Mouse (Mus musculus): ENCODE measurements at regions not wholly inside any gene's neighbourhood (a gene's known extent, or its start where the extent isn't known, plus 50 kb on each side); places are given as distances from the start of the nearest gene placed in this dataset.

DNA sequence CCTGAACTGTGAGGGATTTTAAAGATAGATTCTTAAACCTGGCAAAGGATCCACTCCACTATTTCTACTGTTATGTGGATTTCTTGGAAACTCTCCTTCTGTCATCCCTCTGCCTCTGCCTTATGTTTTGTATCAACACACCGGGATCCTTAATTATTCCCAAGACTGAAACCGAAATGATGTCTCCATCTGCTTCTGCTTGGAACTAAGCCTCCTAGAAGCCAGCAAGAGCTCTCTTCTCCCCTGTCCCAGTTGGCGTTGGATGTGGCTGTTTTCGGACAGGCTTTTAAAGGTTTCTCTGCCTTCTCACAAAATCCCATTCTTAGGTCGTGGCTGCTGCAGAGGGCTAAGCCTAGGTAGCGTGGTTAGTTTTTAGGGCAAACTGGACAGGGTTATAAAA is 131.1 kb upstream of the Cdh6 start:
- TF ChIP-seq POLR2A (IDR thresholded peaks at IDR 0.05; ENCODE audit: borderline replicate concordance, insufficient read depth, low read length), result no peak
- no peak for TF ChIP-seq CTCF (IDR thresholded peaks at IDR 0.05; ENCODE audit: borderline replicate concordance, insufficient read depth, low read depth, low read length)

Data from cerebellum, adult 2 months (tissue).